Mouse (Mus musculus) erythroblast, embryonic 14.5 days (primary cell): ENCODE results near the gene Anxa8. TPM values are rescaled to one million over a fixed set of nuclear protein-coding genes. Genes with fewer than 3 reads are reported as not detected.

Experiments used
- H3K27me3 ChIP-seq: 2 replicates; pipeline ENCODE4 v1.6.1; 2012; ENCODE audit warnings: inconsistent platforms; ENCODE audit not compliant: control insufficient read depth
- H3K36me3 ChIP-seq: 2 replicates; pipeline ENCODE4 v1.6.1; 2012; ENCODE audit warnings: mild to moderate bottlenecking, inconsistent platforms; ENCODE audit not compliant: control insufficient read depth
- H3K4me1 ChIP-seq: 2 replicates; pipeline ENCODE4 v1.6.1; 2012; ENCODE audit warnings: inconsistent platforms; ENCODE audit not compliant: control insufficient read depth
- H3K4me3 ChIP-seq: replicated peaks from 2 replicates; pipeline ENCODE3; 2012; ENCODE audit warnings: moderate library complexity, mild to moderate bottlenecking, inconsistent platforms
- H3K9me3 ChIP-seq: 2 replicates; pipeline ENCODE4 v1.6.1; 2012; ENCODE audit warnings: low read length, inconsistent platforms, mixed read lengths; ENCODE audit not compliant: control insufficient read depth
- GATA1 ChIP-seq: IDR thresholded peaks from 2 replicates; pipeline ENCODE4 v1.6.1; 2012; ENCODE audit warnings: low read length, inconsistent platforms, mixed read lengths
- TAL1 ChIP-seq: IDR thresholded peaks from 3 replicates; pipeline ENCODE4 v1.6.1; 2012; ENCODE audit warnings: low read length, inconsistent platforms, mixed read lengths
- polyA plus RNA-seq: library from polyadenylated mRNA; stranded (reverse); fragments of >175 nt; gene quantifications from 2 replicates; pipeline ENCODE4 v1.2.3, GENCODE M21; 2012

The Anxa8 gene
- polyA plus RNA-seq, 1 experiment = not detected

DNA sequence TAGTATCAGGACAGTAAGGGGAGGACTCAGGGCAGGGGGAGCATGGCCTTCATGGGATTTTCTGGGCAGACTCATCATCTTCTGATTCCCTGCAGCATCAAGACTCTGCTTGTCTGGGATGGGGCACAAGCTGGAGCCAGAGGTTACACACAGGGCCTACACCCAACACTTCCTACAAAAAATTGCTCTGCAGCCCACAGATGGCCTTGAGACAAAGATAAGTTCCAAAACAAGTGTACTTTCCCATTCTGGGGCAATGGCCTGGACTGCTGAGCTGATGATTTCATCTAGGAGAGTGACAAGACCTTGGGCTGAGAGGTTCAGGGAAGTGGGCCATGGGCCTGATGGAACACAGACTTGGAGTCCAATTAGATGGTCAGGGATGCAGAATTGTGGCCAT, 49.6 kb downstream of the Anxa8 start:
- H3K4me1 ChIP-seq = no peaks in the 10 kb centered on the region
- H3K4me3 ChIP-seq = no peak overlapping the region
- no peaks in the 10 kb centered on the region for H3K9me3 ChIP-seq
- TF ChIP-seq TAL1 = no peak
- no peak for TF ChIP-seq GATA1
- no peaks in the 10 kb centered on the region for H3K36me3 ChIP-seq
- no peaks in the 10 kb centered on the region for H3K27me3 ChIP-seq

DNA sequence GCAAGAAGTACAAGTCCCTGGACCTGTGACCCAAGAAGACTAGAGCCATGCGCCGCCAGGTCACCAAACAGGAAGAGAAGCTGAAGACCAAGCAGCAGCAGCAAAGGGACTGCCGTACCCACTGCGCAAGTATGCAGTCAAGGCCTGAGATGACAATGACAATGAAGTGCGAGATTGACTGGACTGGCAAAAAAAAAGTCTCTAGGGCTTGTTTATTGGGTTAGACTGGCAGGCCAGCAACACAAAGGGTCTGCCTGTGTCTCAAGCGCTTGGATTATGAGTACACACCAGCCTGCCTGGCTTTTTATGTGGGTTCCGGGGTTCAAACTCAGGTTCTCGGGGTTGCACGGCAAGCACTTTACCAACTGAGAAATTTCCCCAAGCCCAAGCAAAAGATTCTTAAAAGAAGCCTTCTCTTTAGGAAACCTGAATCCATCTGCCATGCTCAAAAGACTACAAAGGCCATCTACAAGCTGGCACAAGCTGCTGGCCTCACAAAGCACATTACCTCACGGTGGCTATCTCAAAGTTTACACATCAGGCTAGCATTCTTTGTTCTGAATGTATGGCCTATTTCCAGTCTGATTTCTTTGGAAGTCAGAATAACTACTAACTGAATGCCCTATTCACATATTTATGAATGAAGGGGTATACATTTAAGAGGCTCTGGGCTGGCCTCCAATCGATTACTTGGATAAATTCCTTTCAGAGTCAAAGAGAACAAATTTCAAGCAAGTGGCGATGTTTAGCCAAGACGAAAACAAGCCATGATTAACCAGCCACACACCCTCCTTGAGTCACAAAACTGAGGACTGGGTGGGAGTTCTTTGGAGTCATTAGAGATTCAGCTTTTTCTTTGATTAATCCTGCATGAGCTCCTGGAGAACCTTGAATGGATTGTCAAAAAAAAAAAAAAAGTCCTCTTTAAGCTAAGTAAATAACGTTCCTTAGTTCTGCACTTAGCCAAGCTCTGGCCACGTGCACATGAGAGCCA, 54.2 kb downstream of the Anxa8 start:
- Histone ChIP-seq H3K9me3 (no peaks in the 10 kb centered on the region), H3K27me3 (no peaks in the 10 kb centered on the region), H3K4me3 (no peak overlapping the region), H3K36me3 (no peaks in the 10 kb centered on the region), H3K4me1 (no peaks in the 10 kb centered on the region)
- no peak for TF ChIP-seq TAL1
- no peak for TF ChIP-seq GATA1

DNA sequence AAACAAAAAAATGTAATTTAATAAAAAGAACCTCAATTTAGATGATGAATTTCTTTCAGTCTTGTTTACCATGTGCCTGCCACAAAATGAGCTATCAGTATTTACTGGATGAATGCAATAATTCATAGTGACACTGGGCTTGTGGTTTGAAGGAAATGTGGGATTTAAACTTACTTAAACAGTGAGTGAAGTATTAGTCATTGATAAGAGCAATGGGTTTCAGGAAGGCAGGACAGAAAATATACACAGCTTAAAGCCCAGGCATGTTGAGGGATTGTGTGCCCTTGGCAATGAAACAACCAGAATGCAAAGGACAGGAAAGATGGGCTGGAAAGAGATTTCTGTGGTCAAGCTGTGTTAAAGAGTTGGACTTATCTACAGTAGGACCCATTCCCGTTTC, 56.5 kb downstream of the Anxa8 start:
- H3K4me3 ChIP-seq = no peak overlapping the region
- TF ChIP-seq GATA1 = no peak
- TF ChIP-seq TAL1 = no peak
- H3K36me3 ChIP-seq = no peaks in the 10 kb centered on the region
- no peaks in the 10 kb centered on the region for H3K9me3 ChIP-seq
- H3K27me3 ChIP-seq = no peaks in the 10 kb centered on the region
- no peaks in the 10 kb centered on the region for H3K4me1 ChIP-seq

DNA sequence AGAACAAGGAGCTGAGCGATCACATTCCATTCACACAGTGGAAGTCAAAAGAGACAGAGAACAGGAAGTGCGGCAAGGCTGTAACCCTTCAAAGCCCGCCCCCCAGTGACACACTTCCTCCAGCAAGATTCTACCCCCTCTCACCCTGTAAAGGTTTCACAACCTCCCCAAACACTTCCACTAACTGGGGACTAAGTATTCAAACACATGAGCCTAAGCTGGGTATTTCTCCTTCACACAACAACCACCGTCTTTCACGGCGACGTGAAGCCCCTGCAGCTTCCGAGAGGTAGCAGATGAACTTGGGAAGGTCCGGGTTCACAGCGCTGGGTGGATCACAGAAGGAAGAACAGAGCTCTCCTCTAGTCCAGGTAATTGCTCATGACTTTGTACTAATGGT, 57.1 kb downstream of the Anxa8 start:
- TF ChIP-seq TAL1 (no peak), GATA1 (no peak)
- Histone ChIP-seq H3K27me3 (no peaks in the 10 kb centered on the region), H3K4me3 (no peak overlapping the region), H3K36me3 (no peaks in the 10 kb centered on the region), H3K4me1 (no peaks in the 10 kb centered on the region), H3K9me3 (no peaks in the 10 kb centered on the region)

Other genes with a start within 250 kb of the Anxa8 start
- gene Gdf10, start 162.4 kb upstream of the Anxa8 start, polyA plus RNA-seq = not detected in 2 replicates
- not detected in 2 replicates for gene Gdf2, start 144.9 kb upstream of the Anxa8 start, polyA plus RNA-seq
- gene Rbp3, start 132.0 kb upstream of the Anxa8 start, polyA plus RNA-seq = not detected in 2 replicates
- gene Zfp488, start 107.2 kb upstream of the Anxa8 start, polyA plus RNA-seq = not detected in 2 replicates
- gene Gm30083, start 70.8 kb upstream of the Anxa8 start, polyA plus RNA-seq = not detected in 2 replicates
- gene Gm5460, start 69.2 kb upstream of the Anxa8 start, polyA plus RNA-seq = not detected in 2 replicates
- 0.01 TPM in 1 of 2 replicates, not detected in the other for gene Antxrl, start 33.3 kb upstream of the Anxa8 start, polyA plus RNA-seq
- not detected in 2 replicates for gene A630023A22Rik, start 16.8 kb downstream of the Anxa8 start, polyA plus RNA-seq
- not detected in 2 replicates for gene Npy4r, start 66.5 kb downstream of the Anxa8 start, polyA plus RNA-seq
- not detected in 2 replicates for gene Gprin2, start 115.7 kb downstream of the Anxa8 start, polyA plus RNA-seq
- gene Syt15, start 133.6 kb downstream of the Anxa8 start, polyA plus RNA-seq = not detected in 2 replicates
- gene Shld2, start 224.5 kb downstream of the Anxa8 start, polyA plus RNA-seq = 0.01 and 0.03 TPM in 2 replicates
- 0.44 and 0.87 TPM in 2 replicates for gene Glud1, start 224.7 kb downstream of the Anxa8 start, polyA plus RNA-seq